Mouse (Mus musculus) neural tube, embryonic 13.5 days (tissue): ENCODE results near the gene Tbc1d22a. TPM values are rescaled to one million over a fixed set of nuclear protein-coding genes. Genes with fewer than 3 reads are reported as not detected.

Source experiments
- ATAC-seq: fragments of 200-750 bp; cut with Nextera tagmentation; 2 replicates; pipeline ENCODE4 v1.8.0; 2017; ENCODE audit warnings: low read depth, mild to moderate bottlenecking, moderate TSS enrichment, moderate library complexity
- H3K27ac ChIP-seq: fragments of 300-500 bp; sonication (generic); replicated peaks from 2 replicates; pipeline ENCODE4 v1.5.1; 2015; ENCODE audit warnings: moderate library complexity, mild to moderate bottlenecking, inconsistent platforms
- H3K27me3 ChIP-seq: fragments of 300-500 bp; sonication (generic); 2 replicates; pipeline ENCODE4 v1.6.1; 2015; ENCODE audit warnings: mild to moderate bottlenecking, inconsistent platforms
- H3K36me3 ChIP-seq: fragments of 300-500 bp; sonication (generic); 2 replicates; pipeline ENCODE4 v1.6.1; 2015; ENCODE audit warnings: mild to moderate bottlenecking, inconsistent platforms
- H3K4me1 ChIP-seq: fragments of 300-500 bp; sonication (generic); replicated peaks from 2 replicates; pipeline ENCODE4 v1.6.1; 2015; ENCODE audit warnings: inconsistent platforms
- H3K4me2 ChIP-seq: fragments of 300-500 bp; sonication (generic); 2 replicates; pipeline ENCODE4 v1.6.1; 2015; ENCODE audit warnings: inconsistent platforms, mild to moderate bottlenecking, moderate library complexity
- H3K4me3 ChIP-seq: fragments of 300-500 bp; sonication (generic); 2 replicates; pipeline ENCODE4 v1.5.1; 2015; ENCODE audit warnings: mild to moderate bottlenecking, inconsistent platforms
- H3K9ac ChIP-seq: fragments of 300-500 bp; sonication (generic); 2 replicates; pipeline ENCODE4 v1.6.1; 2015; ENCODE audit warnings: moderate library complexity, mild to moderate bottlenecking, inconsistent platforms
- H3K9me3 ChIP-seq: fragments of 300-500 bp; sonication (generic); 2 replicates; pipeline ENCODE4 v1.6.1; 2016; ENCODE audit warnings: inconsistent platforms
- WGBS: fragments of 180-500 bp; shearing (Covaris S2); methylation state at CpG from one replicate; pipeline ENCODE4 v1.1.7; 2015; 5-methylcytosine and 5-hydroxymethylcytosine counted together
- polyA plus RNA-seq: library from polyadenylated mRNA; unstranded; fragments of >200 nt; fragmentation: Nextera tagmentation; extraction: Ambion mirVana; gene quantifications from 2 replicates; pipeline ENCODE4 v1.2.1, GENCODE M21; 2015

Tbc1d22a gene
- polyA plus RNA-seq, 1 experiment from 2014 or later = 12.4 TPM

DNA sequence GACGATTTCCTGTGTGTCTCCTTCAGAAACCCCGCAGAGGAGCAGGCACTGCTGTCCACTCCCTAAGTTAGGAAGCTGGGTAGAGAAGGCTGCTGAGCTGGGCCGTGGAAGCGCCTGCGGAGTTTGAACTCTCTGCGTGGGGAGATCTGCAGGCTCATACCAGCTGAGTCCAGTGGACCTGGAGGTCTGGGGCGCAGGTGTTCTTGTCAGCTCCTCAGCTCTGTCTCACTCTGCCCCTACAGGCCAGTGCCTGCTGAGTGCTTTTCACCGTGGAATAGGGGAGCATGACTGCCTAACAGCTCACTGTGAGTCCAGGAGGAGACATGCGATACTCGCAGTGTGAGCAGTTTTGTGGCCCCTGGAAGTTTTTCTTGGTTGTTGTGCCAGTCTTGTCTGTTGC, 123.5 kb downstream of the Tbc1d22a start:
- Histone ChIP-seq H3K9me3 (no peaks in the 10 kb centered on the region), H3K4me1 (peaks cover 47% of the 10 kb centered on the region), H3K27ac (no peak overlapping the region), H3K9ac (no peak overlapping the region), H3K36me3 (no peaks in the 10 kb centered on the region), H3K4me3 (no peak overlapping the region), H3K27me3 (no peaks in the 10 kb centered on the region), H3K4me2 (no peak overlapping the region)
- WGBS = 66% methylated on average over 10 of the region's 10 CpGs
- ATAC-seq = no peak

DNA sequence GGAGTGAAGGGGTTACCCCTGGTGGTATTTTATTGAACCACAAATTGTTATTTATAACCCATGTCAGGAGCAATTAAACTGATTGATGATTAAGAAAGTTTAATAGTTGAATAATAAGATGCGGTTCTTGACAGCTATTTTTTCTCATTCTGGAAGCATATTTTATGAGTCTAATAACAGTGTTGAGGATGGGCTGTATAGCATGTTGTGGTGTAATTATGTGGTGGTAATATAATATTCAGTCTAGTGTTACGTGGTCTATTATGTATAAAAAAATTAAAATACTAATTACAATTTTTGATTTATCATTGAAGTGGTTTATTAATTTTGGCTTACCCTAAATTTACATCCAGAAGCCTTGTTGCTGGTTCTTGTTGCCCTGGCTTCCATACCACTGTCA, 125.5 kb downstream of the Tbc1d22a start:
- Histone ChIP-seq H3K27ac (no peak overlapping the region), H3K4me2 (no peak overlapping the region), H3K9ac (no peak overlapping the region), H3K27me3 (no peaks in the 10 kb centered on the region), H3K4me3 (no peak overlapping the region), H3K4me1 (peaks cover 55% of the 10 kb centered on the region), H3K9me3 (no peaks in the 10 kb centered on the region), H3K36me3 (no peaks in the 10 kb centered on the region)
- WGBS = 45% methylated on average over 2 of the region's 2 CpGs
- peak; percentile 69; the same call in 1 of the 2 replicates for ATAC-seq

DNA sequence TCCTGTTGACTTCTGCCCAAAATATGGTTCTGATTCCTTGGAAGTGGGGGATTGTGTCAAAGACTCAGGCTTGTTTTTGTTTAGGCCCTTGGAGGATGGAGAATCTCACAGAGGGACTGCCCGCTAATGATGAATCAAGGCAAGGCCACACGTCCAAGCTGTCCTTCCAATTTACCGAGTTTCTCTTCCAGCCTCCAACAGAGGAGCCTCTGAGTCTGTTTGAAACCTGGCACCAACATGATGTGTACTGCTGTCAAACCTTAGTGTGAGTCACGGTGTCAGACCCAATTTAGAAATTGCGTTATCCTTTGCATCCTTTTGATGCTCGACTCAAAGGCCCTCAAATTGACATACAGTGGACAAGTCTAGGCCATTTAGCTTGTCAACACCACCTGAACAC, 126.5 kb downstream of the Tbc1d22a start:
- ATAC-seq = no peak

DNA sequence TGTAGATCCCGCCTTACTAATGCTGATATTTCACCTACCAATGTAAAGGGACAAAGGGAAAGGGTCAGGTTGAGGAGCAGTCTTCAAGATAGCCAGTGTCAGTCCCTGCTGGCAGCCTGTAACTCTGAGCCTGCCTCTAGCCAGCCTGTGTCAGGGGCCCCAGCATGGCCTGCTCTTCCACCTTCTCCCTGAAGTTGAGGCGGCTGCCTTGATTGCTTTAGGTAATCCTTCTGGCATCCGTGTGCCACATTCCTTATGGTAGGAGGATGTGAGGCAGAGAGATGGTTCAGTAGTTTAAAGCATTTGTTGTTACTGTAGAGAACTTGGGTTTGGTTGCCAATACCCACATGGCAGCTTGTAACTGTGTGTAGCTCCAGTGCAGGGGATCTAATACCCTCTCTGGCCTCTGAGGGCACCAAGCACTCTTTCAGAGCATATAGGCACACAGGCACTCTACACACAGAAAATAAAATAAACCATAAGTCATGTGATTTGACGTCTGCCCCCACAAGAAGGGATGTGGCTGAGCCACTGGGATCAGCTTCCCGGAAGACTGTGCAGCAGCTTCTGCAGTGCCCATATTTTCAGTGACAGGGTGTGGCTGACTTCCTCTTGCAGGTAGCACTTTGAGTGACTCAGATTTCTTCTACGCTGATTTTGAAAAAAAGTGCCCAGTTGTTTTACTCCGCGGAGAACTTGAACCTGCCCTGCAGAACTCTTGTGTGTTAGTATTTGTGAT, 128.5 kb downstream of the Tbc1d22a start:
- Histone ChIP-seq H3K27me3 (no peaks in the 10 kb centered on the region), H3K9me3 (no peaks in the 10 kb centered on the region), H3K4me2 (no peak overlapping the region), H3K4me1 (peaks cover 64% of the 10 kb centered on the region), H3K9ac (no peak overlapping the region), H3K27ac (no peak overlapping the region), H3K4me3 (no peak overlapping the region), H3K36me3 (no peaks in the 10 kb centered on the region)
- 87% methylated on average over 8 of the region's 8 CpGs for WGBS
- no peak for ATAC-seq

More for the DNA sequence above, 126.5 kb downstream of the Tbc1d22a start:
- H3K27ac ChIP-seq = no peak overlapping the region; the same call in 1 of the 2 replicates
- H3K9me3 ChIP-seq = no peaks in the 10 kb centered on the region
- H3K4me3 ChIP-seq = no peak overlapping the region
- H3K9ac ChIP-seq = no peak overlapping the region
- 86% methylated on average over 6 of the region's 6 CpGs for WGBS
- no peaks in the 10 kb centered on the region for H3K36me3 ChIP-seq
- H3K27me3 ChIP-seq = no peaks in the 10 kb centered on the region
- H3K4me1 ChIP-seq = peaks cover 55% of the 10 kb centered on the region
- H3K4me2 ChIP-seq = no peak overlapping the region

DNA sequence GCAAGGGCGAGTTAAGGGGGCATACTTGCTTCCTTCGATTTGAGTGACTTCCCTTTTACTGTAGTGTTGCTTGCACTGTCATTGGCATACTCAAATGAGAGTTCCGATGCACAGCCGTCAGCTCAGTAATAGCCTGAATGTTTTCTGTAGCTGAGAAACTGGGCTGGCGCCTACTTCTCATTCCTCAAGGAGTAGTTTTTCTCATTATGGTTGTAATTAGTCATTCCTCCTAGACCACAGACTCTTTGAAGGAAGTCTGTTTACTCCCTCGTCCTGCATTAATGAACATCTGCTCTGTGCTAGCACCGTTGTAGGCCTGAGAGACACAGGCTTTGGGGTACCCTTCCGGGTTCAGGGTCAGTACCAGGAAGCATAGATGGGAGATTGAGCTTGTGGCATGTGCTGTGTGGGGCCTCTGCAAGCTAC, 130.7 kb downstream of the Tbc1d22a start:
- no peaks in the 10 kb centered on the region for H3K9me3 ChIP-seq
- H3K9ac ChIP-seq = no peak overlapping the region
- H3K27ac ChIP-seq = peak overlapping the region; percentile 64
- H3K4me1 ChIP-seq = peaks cover 66% of the 10 kb centered on the region
- no peak for ATAC-seq
- no peak overlapping the region for H3K4me2 ChIP-seq
- H3K27me3 ChIP-seq = no peaks in the 10 kb centered on the region
- no peak overlapping the region for H3K4me3 ChIP-seq
- 43% methylated on average over 8 of the region's 8 CpGs for WGBS
- H3K36me3 ChIP-seq = no peaks in the 10 kb centered on the region

DNA sequence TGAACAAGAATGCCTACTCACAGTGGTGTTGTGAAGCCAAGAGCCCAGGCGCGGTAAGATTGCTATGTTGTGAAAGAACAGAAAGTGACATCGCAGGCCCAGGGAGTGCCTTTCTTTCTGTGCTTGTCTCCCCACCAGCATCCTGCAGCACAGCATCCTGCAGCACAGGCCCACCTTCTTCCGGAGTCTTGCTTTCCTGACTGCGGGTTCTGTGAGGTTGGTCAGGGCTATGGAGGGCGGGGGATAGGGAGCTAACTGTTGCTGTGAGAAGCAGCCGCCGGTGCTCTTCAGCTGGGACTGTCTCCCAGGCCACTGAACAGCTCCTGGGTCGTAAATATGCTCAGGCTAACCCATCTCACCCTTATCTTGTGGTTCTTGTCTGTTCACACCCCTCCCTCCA, 131.6 kb downstream of the Tbc1d22a start:
- Histone ChIP-seq H3K4me1 (peaks cover 64% of the 10 kb centered on the region), H3K27ac (peak overlapping the region; percentile 64)
- WGBS = 54% methylated on average over 9 of the region's 9 CpGs

DNA sequence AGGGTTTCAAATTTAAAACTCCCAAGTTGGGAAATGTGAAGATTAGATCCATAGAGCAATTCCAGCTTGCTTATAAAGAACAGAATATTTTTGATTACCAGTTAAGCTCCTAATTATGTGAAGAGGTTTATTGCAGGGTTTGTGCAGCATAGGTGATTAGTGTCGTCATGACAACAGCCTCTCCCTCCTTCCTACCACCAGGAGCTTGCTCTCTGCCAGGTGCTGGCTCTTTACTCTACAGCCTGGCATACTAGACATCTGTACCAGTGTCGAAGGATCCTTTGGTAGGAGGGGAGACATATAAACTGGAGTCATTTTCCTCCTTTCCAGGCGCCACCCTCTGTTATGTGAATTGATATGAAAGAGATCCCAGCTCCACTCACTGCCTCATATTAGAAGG, 132.3 kb downstream of the Tbc1d22a start:
- 54% methylated on average over 3 of the region's 3 CpGs for WGBS
- peak; percentile 82 for ATAC-seq

More for the DNA sequence above, 131.6 kb downstream of the Tbc1d22a start:
- no peak for ATAC-seq
- Histone ChIP-seq H3K36me3 (no peaks in the 10 kb centered on the region), H3K4me3 (no peak overlapping the region), H3K9ac (no peak overlapping the region), H3K4me2 (no peak overlapping the region), H3K9me3 (no peaks in the 10 kb centered on the region), H3K27me3 (no peaks in the 10 kb centered on the region)

DNA sequence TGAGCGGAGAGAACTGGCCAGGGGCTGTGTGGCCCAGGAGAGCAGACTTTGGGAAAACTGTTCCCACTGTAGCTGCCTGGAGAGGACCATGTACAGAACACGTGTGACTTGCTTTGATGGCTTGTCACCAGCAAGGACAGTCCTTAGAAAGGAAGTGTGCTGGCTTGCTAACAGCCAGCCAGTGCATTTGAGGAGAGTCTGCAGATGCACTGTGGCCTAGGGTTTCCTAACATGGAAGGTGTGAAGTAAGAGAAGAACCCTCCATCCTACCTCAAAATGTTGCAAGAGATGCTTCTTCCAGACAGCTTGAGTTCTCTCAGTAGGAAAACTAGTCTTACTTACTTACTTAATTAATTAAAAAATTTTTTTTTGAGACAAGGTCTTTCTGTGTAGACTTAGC, 140.7 kb downstream of the Tbc1d22a start:
- no peak overlapping the region for H3K4me3 ChIP-seq
- H3K27me3 ChIP-seq = no peaks in the 10 kb centered on the region
- H3K36me3 ChIP-seq = no peaks in the 10 kb centered on the region
- H3K27ac ChIP-seq = no peak overlapping the region
- H3K4me2 ChIP-seq = no peak overlapping the region
- H3K9ac ChIP-seq = no peak overlapping the region
- no peak for ATAC-seq
- H3K4me1 ChIP-seq = peaks cover 27% of the 10 kb centered on the region
- 87% methylated on average over 2 of the region's 2 CpGs for WGBS
- H3K9me3 ChIP-seq = no peaks in the 10 kb centered on the region

More for the DNA sequence above, 132.3 kb downstream of the Tbc1d22a start:
- peak overlapping the region; percentile 64 for H3K27ac ChIP-seq
- no peak overlapping the region for H3K9ac ChIP-seq
- peaks cover 64% of the 10 kb centered on the region for H3K4me1 ChIP-seq
- no peak overlapping the region for H3K4me2 ChIP-seq
- no peaks in the 10 kb centered on the region for H3K9me3 ChIP-seq
- H3K4me3 ChIP-seq = no peak overlapping the region
- no peaks in the 10 kb centered on the region for H3K27me3 ChIP-seq
- H3K36me3 ChIP-seq = no peaks in the 10 kb centered on the region

DNA sequence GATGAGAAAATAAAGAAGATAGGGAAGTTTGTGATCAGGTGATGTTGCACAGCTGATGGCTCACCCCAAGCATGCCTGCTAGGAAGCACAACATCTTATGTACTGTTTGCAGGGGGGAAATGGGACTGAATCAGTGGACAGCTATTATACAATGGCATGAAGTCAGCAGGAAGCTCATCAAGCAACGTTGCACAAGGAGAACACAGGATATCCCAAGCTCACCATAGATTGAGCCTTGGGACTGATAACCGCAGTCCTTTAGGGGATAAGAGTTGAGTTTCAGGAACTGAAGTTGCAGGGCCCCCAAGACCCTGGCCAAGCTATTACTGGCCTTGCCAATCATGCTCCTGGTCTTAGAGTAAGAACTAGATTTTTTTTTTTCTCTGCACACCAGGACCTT, 141.6 kb downstream of the Tbc1d22a start:
- no peak for ATAC-seq
- no peak overlapping the region for H3K4me2 ChIP-seq
- no peaks in the 10 kb centered on the region for H3K27me3 ChIP-seq
- no peak overlapping the region for H3K4me3 ChIP-seq
- H3K9ac ChIP-seq = no peak overlapping the region
- WGBS = 79% methylated on average over 2 of the region's 2 CpGs
- no peaks in the 10 kb centered on the region for H3K36me3 ChIP-seq
- H3K27ac ChIP-seq = no peak overlapping the region
- H3K9me3 ChIP-seq = no peaks in the 10 kb centered on the region
- H3K4me1 ChIP-seq = peaks cover 26% of the 10 kb centered on the region

DNA sequence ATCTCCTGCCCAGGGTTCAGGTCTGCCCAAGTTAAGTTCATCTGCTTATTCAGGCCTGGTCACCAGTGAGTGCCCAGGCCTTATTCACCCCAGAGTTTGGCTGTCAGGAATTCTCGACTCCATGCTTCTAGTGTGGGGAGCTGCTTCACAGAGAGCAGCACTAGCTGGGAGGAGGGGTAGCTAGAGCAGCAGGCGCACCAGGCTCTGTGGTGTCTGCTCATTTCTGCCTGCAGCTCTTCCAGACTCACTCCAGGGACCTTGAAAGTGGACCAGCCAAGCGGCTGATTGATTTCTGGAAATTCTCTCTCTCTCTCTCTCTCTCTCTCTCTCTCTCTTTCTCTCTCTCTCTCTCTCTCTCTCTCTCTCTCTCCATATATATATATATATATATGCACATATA, 146.1 kb downstream of the Tbc1d22a start:
- no peak for ATAC-seq
- no peak overlapping the region for H3K4me2 ChIP-seq
- 44% methylated on average over 3 of the region's 3 CpGs for WGBS
- H3K9ac ChIP-seq = no peak overlapping the region
- no peaks in the 10 kb centered on the region for H3K9me3 ChIP-seq
- H3K4me1 ChIP-seq = peaks cover 45% of the 10 kb centered on the region
- H3K36me3 ChIP-seq = no peaks in the 10 kb centered on the region
- no peak overlapping the region for H3K4me3 ChIP-seq
- peak overlapping the region; percentile 15; the same call in 1 of the 2 replicates for H3K27ac ChIP-seq
- no peaks in the 10 kb centered on the region for H3K27me3 ChIP-seq

DNA sequence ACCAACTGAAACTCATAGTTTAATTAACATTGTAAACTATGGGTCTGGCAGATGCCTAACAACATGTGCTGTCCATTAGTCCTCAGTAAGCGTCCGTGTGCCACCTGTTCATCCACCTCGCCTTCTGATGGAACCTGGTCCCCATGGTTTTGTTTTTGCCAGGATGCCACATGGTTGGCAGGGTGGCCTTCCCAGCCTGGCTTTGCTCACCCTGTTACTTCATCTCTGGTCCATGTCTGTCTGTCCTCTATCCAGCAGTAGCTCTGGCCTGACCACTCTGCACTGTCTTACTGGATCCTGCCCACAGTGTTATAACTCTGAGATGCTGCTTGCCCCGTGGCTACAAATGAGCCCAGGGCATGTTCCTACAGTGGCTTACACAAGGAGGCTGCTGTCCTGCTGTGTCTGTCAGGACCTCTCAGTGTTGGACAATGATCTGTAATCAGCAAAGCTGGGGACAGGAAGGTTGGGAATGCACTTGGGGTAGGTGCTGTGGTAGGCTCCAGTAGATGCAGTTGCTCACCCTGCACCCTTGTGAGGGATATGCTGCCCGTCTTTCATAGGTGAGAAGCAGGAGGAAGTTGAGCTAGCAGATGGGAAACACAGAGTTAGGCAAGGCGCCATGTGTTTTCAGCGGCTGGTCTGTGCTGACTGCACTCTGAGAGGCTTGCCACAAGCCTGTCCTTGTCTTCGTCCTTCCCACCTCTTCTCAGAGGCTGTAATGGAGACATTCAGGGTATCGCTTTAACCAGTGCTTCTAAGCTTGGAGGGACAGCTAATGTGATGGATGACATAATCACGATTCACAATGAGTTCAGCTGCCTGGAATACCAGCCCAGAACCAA, 148.3 kb downstream of the Tbc1d22a start:
- Histone ChIP-seq H3K9ac (no peak overlapping the region), H3K4me3 (no peak overlapping the region), H3K4me1 (peaks cover 66% of the 10 kb centered on the region), H3K9me3 (no peaks in the 10 kb centered on the region), H3K36me3 (no peaks in the 10 kb centered on the region), H3K27me3 (no peaks in the 10 kb centered on the region), H3K27ac (0 out of 2 replicates have a peak overlapping the region, but pooled peaks have one; percentile 42), H3K4me2 (no peak overlapping the region)
- 72% methylated on average over 10 of the region's 10 CpGs for WGBS
- ATAC-seq = no peak

DNA sequence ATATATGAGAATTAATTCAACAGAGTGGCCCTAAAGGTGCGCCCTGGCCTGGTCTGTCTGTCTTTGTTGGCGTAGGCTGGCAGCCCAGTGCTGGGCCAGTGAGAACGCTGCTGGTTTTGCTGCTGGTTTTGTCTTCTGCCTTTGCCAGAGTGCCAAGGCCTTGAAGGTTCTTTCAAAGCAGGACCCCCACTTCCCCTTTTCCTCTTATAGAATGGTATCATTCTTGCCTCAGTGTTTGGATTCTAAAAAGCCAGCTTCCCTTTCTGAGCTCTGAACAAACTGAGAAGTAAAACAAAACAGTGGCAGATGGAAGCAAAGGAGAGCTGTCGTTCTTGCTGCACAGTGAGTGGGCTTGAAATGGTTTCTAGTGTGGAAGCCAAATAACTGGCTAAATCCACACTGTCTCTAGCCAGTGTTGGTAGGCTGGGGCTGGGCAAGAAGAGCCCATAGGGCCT, 149.6 kb downstream of the Tbc1d22a start:
- Histone ChIP-seq H3K36me3 (no peaks in the 10 kb centered on the region), H3K4me3 (no peak overlapping the region), H3K27me3 (no peaks in the 10 kb centered on the region), H3K27ac (peak overlapping the region; percentile 30; the same call in 1 of the 2 replicates), H3K9ac (0 out of 2 replicates have a peak overlapping the region, but pooled peaks have one; percentile 18), H3K4me2 (no peak overlapping the region), H3K9me3 (no peaks in the 10 kb centered on the region), H3K4me1 (peaks cover 65% of the 10 kb centered on the region)
- no peak for ATAC-seq
- WGBS = 75% methylated on average over 4 of the region's 4 CpGs
